Mouse (Mus musculus): ENCODE results near the gene Sgip1.

- no peak for TF ChIP-seq CTCF (conservative IDR thresholded peaks at IDR 0.05; ENCODE audit: low read length)
- no peak for TF ChIP-seq POU5F1 (IDR thresholded peaks at IDR 0.05; ENCODE audit: borderline replicate concordance, low read length)
- TF ChIP-seq NANOG (IDR thresholded peaks at IDR 0.05; ENCODE audit: borderline replicate concordance, low read length): no peak
Observed at GRCm38 (mm10) chr4:102940738-102941137, 199.6 kb downstream of the Sgip1 start.
